Mouse (Mus musculus) v-Abl transformed pro-B cells (cell line): ENCODE data around the gene Apeh.

Experiments
- in situ Hi-C, 2 experiments: fragments of 400-800 bp; cut with MboI; formaldehyde crosslinking; loops; one replicate each; pipeline ENCODE4 v1.15.1; 2025; ENCODE audit not compliant: unreplicated experiment in 2 of 2

Gene Apeh

DNA sequence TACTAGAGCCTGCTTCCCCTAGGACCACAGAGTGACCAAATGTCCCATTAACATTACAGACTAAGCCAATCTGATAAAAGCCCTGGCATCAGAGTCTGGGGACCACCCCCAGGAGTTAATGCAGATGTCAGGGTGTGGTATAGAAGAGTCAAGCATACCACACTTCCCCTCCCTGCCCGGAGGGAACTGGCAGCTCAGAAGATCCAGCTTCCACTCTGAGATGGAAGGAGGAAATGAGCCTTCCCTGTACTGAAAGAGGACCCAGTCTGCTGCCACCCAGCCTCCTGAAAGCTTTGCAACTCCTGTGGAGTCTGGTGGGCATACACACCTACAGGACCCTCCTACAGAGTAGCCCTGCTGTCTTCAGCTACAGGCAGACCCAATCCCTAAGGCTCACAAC is 39.3 kb downstream of the Apeh start:
- in situ Hi-C loops, result loop anchor here (5.0 to 25.0 kb wide), 3 partner anchors 93 to 418 kb away; partner anchors contain the start of genes Gnai2 (in 1 of the 2) and Rbm5 (in 1 of the 2)

DNA sequence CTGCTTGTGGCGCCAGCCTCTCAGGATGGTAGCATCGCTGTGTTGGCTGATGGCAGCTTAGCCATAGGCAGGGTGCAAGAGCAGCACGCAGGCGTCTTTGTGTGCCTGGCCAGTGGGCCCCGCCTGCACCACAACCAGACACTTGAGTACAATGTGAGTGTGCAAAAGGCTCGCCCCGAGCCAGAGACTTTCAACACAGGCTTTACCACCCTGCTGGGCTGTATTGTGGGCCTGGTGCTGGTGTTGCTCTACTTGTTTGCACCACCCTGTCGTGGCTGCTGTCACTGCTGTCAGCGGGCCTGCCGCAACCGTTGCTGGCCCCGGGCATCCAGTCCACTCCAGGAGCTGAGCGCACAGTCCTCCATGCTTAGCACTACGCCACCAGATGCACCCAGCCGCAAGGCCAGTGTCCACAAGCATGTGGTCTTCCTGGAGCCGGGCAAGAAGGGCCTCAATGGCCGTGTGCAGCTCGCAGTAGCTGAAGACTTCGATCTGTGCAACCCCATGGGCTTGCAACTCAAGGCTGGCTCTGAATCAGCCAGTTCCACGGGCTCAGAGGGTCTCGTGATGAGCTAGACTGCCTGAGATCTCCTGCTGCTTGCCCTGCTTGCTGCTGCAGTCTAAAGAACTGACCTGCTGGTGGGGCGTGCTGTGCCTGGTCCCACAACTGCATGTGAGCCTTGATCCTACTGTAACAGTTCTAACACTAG is 39.9 kb downstream of the Apeh start:
- in situ Hi-C loops, result loop anchor here (5.0 to 25.0 kb wide), 3 partner anchors 92 to 417 kb away; partner anchors contain the start of genes Gnai2 (in 1 of the 2) and Rbm5 (in 1 of the 2)

DNA sequence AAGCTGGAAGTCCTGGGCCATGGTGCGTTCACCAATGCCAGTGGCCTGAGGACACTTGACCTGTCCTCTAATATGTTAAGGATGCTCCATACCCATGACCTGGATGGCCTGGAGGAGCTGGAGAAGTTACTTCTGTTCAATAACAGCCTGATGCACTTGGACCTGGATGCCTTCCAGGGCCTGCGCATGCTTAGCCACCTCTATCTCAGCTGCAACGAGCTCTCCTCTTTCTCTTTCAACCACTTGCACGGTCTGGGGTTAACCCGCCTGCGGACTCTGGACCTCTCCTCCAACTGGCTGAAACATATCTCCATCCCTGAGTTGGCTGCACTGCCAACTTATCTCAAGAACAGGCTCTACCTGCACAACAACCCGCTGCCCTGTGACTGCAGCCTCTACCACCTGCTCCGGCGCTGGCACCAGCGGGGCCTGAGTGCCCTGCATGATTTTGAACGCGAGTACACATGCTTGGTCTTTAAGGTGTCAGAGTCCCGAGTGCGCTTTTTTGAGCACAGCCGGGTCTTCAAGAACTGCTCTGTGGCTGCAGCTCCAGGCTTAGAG is 40.7 kb downstream of the Apeh start:
- in situ Hi-C loops, result loop anchor here in 1 of 2 experiments (25.0 kb wide), 2 partner anchors 291 to 416 kb away; partner anchors contain the start of genes Gnai2 and Rbm5

DNA sequence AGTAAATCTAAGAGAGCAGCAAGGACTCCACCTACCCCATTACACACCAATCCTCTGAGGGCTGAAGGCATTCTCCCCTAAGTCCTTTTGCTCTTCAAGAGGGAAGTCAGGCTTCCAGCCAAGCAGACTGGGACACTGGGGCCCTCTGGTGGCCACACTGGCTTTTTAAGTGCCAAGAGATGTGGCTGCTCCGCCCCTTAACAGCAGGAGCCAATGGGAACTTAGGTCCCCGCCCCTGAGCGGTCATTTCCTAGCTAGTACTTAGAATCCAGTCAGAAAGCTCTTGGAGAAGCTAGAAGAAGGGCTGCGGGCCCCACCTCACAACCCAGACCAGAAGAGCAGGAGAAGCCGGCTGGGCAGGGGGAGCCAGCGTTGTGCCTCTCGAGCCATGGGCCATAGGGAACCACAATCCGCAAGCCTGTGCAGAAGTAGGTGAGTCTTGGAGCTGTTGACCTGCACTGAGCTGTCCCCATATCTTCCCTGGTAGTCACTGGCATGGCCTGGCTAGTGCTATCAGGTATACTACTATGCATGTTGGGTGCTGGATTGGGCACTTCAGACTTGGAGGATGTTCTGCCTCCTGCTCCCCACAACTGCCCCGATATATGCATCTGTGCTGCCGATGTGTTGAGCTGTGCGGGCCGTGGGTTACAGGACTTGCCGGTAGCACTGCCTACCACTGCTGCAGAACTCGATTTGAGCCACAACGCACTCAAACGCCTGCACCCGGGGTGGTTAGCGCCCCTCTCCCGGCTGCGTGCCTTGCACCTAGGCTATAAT is 41.3 kb downstream of the Apeh start, which contains the start of gene Amigo3:
Gene Amigo3 (plus strand): TSS at position 275 of the 780 bp plus-strand sequence.
- in situ Hi-C loops, result loop anchor here in 1 of 2 experiments (25.0 kb wide), 2 partner anchors 291 to 416 kb away; partner anchors contain the start of genes Gnai2 and Rbm5

DNA sequence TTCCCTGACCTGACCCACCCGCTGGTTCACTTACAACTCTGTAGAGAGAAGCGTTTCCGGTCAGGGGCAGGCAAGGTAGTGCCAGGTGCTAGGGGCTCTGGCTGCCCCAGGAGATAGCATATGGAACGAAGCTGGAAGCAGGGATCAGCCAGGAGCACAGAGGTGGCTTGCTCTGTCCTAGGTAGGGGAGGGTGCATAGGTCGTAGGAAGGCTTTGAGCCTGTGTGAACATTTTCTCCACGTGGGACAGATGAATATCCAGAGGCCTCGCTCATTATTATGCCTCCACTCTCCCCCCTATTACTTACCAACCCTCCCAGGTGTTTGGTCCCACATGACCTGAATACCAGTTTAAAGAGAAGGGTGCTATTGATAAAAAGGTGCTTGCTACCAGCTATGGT is 42.0 kb downstream of the Apeh start:
- in situ Hi-C loops, result loop anchor here in 1 of 2 experiments (25.0 kb wide), 2 partner anchors 290 to 415 kb away; partner anchors contain the start of genes Gnai2 and Rbm5

DNA sequence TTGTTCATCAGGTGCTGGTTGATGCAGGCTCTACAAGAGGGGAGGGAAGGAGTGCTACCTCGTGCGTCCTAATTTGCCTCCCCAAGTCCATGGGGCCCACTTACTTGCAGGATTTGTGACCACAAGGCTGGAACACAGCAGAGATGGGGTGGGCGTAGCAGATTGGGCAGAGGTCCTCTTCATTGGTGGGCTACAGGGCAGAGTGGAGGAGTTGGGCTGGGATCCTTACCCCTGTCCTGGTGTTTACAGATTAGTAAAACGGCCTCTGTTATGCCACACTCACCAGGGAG is 42.5 kb downstream of the Apeh start:
- in situ Hi-C loops, result loop anchor here in 1 of 2 experiments (25.0 kb wide), 2 partner anchors 290 to 415 kb away; partner anchors contain the start of genes Gnai2 and Rbm5

DNA sequence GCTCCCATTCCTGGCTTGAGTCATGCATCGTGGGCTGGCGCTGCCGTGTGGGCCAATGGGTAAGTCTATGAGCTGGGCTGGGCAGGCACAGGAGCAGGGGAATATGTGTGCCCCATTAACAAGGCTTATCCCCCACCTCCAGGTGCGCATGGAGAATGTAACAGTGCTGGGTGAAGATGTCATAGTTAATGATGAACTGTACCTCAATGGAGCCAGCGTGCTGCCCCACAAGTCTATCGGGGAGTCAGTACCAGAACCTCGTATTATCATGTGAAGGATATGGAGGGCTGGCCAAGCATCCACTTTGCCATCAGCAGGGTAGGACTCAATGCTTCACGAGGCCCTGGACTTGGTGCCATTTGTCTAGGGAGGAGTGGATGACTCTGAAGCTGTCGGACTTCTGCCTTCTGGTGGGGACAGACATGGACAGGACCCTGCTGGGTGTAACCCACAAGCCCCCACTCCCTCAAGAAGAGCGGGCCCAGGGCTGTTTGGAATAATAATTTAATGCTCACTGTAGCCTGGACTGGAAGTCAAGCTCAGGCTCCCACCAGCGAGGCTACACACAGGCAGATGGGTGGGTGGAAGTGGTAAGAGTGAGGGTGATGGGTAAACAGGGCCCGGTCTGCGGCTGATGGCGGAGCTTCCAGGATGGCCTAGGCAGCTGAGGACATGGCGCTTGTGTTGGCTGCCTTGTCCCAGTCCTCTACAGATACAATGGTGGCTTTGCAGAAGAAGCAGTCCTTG is 43.0 kb downstream of the Apeh start:
- in situ Hi-C loops, result loop anchor here in 1 of 2 experiments (25.0 kb wide), 2 partner anchors 289 to 414 kb away; partner anchors contain the start of genes Gnai2 and Rbm5

DNA sequence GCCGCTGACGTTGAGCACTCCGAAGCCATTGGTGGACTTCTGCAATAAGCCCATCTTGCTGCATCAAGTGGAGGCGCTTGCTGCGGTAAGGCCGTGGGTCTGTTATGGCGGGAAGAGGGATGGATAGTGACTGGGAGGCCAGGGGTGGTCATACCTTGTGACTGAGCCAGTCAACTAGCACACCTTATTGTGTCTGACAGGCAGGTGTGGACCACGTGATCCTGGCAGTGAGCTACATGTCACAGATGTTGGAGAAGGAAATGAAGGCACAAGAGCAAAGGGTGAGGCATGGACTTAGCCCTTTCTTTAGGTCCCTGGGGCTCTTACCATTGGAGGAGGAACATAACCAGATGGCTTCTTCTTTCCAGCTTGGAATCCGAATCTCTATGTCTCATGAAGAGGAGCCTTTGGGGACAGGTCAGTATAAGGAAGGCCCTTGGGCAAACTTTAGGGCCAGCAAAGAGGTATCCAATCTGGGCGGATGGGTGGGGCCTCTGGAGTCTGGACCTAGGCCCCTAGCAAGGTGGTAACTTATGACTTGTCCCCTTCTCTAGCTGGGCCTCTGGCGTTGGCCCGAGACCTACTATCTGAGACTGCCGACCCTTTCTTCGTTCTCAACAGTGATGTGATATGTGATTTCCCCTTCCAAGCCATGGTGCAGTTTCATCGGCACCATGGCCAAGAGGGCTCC is 44.7 kb downstream of the Apeh start:
- in situ Hi-C loops, result loop anchor here (5.0 to 25.0 kb wide), 3 partner anchors 42 to 412 kb away; partner anchors contain the start of genes Gnai2 (in 1 of the 2) and Rbm5 (in 1 of the 2)

DNA sequence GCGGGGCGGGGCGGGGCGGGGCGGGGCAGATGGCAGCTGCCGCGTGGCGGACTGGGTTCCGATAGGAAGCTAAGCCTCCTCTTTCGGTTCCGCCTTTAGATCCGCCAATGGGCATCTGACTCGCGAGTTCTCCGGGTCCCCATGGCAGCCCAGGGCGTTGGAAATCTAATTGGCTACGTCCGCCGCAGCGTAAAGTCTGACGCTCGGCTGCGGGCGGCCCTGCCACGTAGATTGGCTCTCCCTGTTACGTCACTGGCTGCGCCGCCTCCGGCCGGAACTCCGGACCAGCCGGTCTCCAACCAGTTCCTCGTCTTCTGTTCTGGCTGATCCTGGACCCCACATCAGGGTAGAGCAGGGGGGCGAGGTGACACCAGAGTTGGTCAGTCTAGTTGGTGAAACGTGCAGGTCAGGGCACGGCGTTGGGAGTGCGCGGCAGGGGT is 45.4 kb downstream of the Apeh start, which contains the start of gene Gmppb:
Gene Gmppb (plus strand): TSS at position 227 of the 440 bp plus-strand sequence.
- in situ Hi-C loops, result loop anchor here in 1 of 2 experiments (5.0 kb wide), 1 partner anchor 42 kb away; no protein-coding TSS in a partner anchor

DNA sequence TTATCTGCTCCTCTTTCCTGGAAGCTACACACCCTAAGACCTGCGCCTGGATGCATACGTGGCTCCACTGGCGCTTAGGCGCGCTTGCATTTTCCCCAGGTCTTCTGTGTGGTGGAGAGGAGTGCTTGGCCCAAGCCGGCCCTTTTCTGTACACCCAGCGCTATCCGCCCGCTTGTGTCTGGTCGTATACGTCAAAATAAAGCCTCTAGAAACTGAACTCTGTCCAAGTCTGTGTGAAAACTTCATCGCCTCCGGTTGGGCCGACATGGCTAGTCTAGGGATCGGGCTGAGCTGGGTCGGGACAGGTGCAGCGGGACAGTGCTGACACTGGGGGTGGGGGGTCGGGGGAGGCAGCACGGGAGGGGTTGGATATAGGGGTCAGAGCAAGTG is 45.8 kb downstream of the Apeh start:
- in situ Hi-C loops, result loop anchor here in 1 of 2 experiments (5.0 kb wide), 1 partner anchor 41 kb away; no protein-coding TSS in a partner anchor

DNA sequence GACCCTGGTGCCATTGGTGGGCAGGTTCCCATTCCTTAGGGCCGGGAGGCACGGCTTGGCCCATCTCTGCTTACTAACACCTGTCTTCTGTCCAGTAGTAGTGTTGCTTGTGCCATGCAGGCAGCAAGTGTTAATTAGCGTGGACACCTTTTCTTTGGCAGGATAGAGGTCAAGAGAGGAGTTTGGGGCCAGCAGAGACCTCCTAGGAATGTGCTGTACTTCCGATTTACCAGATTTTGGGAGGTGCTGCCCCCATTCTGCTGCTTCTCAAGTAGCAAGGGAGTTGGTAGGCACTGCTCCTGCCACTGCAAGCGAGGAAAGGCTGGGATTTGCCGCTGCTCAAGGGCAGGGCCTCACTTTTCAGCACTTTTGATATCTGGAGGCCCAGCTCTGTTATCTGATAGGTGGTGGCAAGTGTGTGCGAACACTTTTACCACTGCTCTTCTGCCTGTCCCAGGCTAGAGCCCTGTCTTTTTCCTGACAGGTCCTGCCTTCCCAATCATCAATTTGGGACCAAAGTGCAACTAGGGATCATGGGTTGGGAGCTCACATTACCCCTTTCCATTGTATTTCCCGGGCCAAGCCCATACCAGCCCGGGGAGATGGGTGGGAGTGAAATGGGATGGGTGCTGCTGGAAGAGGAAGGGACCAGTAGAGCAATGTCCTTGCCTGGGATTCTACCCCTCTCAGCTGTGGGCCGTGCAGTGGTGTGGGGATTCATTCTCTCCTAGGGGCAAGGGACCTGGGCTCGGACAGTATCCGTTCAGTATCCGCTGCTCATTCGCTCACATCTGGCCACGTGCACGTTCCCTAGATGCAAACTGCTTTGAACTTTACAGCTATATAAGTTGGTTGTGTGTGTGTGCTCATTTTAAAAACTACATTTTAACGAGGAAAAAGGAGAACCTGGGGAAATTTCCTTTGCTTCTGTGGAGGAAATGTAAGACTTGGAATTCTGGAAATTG is 46.5 kb downstream of the Apeh start:
- in situ Hi-C loops, result loop anchor here in 1 of 2 experiments (5.0 kb wide), 1 partner anchor 41 kb away; no protein-coding TSS in a partner anchor

DNA sequence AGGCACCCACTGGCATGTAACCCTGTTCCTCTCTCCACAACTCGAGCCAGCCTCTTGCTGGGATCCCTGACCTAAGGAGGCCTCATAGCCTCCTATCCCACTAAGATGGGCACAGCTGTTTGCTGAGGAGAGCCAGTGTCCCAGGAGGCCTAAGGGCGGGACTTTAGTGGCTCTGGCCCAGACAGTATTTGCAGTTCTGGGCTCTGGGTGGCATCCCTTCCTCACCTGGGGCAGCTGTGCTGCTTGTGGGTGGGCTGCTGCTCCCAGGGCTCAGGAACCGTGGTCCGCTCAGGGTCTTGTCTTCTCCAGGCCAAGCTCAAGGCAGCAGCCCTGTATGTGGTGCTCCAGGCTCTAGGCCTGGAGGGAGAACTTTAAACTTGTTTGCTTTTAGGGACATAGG is 47.8 kb downstream of the Apeh start:
- in situ Hi-C loops, result loop anchor here in 1 of 2 experiments (5.0 kb wide), 1 partner anchor 39 kb away; no protein-coding TSS in a partner anchor

DNA sequence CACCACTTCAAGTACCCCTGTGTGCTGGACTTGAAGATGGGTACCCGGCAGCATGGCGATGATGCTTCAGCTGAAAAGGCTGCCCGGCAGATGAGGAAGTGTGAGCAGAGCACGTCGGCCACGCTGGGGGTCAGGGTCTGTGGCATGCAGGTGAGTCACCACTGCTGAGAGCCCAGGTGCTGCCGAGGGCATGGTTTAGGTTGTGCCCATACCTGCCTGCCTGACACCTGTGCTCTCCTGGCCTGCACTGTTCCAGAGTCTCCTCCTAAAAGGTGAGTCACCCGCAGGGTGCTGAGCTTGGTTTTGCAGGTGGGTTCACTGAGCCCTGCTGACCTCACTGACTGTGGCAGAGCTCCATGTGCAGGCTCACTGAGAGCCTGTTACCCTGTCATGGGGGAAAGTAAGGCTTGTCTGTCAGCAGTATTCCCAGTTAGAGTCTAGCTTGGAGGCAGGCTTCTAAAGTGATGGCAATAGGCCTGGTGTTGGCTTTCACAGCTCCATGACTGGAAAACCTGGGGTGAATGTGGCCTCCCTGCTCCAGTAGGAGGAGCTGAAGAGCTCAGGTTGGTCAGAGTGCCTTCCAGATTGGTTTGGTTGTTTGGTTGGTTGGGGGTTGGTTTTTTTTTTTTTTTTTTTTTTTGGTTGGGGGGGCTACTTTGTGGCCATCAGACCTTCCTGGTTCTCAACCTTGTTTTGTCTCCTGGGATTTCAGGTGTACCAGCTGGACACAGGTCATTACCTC is 49.5 kb downstream of the Apeh start:
- in situ Hi-C loops, result loop anchor here in 1 of 2 experiments (5.0 kb wide), 1 partner anchor 38 kb away; no protein-coding TSS in a partner anchor
